Mouse (Mus musculus) cerebellum, postnatal 10 days (tissue): ENCODE data around the gene Spop.

ENCODE experiments used
- DNase-seq, 2 experiments: peaks; one replicate each; pipeline ENCODE4 v3.0.0; 2021; ENCODE audit warnings: mixed read lengths in 2 of 2

The Spop gene

GRCm38 (mm10) chr11:95521563-95521962, 107.7 kb downstream of the Spop start:
- peak; percentile 93 for DNase-seq

GRCm38 (mm10) chr11:95527307-95527706, 113.4 kb downstream of the Spop start:
- DNase-seq, result peak; percentile 58 to 64

- no peak for DNase-seq
Measured at GRCm38 (mm10) chr11:95528231-95528630, 114.4 kb downstream of the Spop start.

- no peak for DNase-seq
Measured at GRCm38 (mm10) chr11:95532353-95533072, 118.6 kb downstream of the Spop start.

- DNase-seq, result peak; percentile 97 to 99
Measured at GRCm38 (mm10) chr11:95533484-95534160, 119.7 kb downstream of the Spop start.

GRCm38 (mm10) chr11:95538378-95539104, 124.7 kb downstream of the Spop start:
- DNase-seq, result peak; percentile 83 to 86

GRCm38 (mm10) chr11:95540637-95541385, 126.9 kb downstream of the Spop start:
- no peak for DNase-seq
